Mouse (Mus musculus): ENCODE results near the gene Fam160b1.

- TF ChIP-seq RCOR1 (conservative IDR thresholded peaks at IDR 0.05; ENCODE audit: low read depth, low read length) (no peak), MAFK (IDR thresholded peaks at IDR 0.05; ENCODE audit: insufficient replicate concordance, low read length) (no peak), ELF1 (IDR thresholded peaks at IDR 0.05; ENCODE audit: low read depth, low read length) (no peak)
These were observed 44.0 kb downstream of the Fam160b1 start for GRCm38 (mm10) chr19:57404502-57404848.
